Mouse (Mus musculus) common myeloid progenitor, adult 5-6 weeks (primary cell): ENCODE measurements at regions not wholly inside any gene's neighbourhood (a gene's known extent, or its start where the extent isn't known, plus 50 kb on each side); places are given as distances from the start of the nearest gene placed in this dataset.
"Not testable (repeated sequence)": the region's sequence is repeated elsewhere in the genome, so short reads cannot be mapped to it uniquely, and the experiment has no call there.

Experiments
- ATAC-seq: replicated peaks from 2 replicates; pipeline ENCODE4 v1.8.0; 2016; ENCODE audit warnings: low read depth, mild to moderate bottlenecking, moderate TSS enrichment, inconsistent platforms; ENCODE audit not compliant: poor library complexity, severe bottlenecking

DNA sequence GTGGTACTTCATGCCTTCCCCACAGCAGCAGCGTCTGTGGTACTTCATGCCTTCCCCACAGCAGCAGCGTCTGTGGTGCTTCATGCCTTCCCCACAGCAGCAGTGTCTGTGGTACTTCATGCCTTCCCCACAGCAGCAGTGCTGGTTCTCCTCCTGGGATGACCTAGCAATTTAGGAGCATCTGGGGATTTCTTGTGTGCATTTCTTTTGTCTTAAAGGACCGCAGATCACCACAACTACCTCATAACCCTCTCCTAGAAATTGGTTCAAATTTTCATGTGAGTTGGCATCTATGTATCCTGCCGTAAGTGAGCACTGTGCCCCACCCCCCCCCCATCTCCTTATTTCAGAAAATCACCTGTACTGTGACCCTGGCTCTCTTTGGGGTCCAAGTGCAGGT lies 297.0 kb downstream of the Eipr1 start:
- ATAC-seq = not testable (repeated sequence)

DNA sequence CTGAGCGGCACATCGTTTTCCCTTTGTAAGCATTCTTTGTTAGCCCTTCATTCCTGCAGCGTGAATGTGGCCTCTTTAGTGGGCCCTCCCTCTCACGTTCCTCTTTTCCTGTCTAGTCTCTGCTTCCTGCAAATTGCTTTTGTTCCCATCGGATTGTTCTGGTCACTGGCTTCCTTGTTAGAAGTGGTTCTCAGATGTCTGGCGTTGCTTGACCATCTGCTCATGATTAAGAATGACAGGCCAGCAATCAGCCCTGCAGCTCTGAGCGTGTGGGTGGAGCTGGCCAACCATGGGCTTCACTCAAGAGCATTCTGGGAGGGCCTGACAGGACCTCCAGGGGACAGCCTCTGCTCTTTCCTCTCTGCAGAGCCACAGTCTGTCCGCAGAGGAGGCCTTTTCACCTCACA lies 297.5 kb downstream of the Eipr1 start:
- ATAC-seq = no peak

DNA sequence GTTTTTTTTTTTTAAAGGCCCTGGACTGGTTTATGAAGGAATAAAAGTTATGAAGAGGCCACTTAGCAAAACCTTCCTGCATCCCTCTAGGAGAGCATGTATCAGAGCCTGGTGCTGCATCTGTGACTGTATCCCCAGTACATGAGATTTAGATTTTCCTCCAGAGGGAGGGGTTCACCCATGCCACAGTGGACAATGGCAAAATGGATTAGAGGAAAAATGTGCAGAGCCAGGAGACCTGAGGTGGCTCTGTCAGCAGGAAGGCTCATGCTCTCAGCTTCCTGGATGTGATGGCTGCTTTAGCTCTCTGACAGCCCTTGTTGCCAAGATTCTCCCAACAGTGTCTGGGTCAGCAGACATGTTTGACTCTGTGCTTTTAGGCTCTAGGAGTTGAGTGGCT lies 298.2 kb downstream of the Eipr1 start:
- ATAC-seq = no peak

DNA sequence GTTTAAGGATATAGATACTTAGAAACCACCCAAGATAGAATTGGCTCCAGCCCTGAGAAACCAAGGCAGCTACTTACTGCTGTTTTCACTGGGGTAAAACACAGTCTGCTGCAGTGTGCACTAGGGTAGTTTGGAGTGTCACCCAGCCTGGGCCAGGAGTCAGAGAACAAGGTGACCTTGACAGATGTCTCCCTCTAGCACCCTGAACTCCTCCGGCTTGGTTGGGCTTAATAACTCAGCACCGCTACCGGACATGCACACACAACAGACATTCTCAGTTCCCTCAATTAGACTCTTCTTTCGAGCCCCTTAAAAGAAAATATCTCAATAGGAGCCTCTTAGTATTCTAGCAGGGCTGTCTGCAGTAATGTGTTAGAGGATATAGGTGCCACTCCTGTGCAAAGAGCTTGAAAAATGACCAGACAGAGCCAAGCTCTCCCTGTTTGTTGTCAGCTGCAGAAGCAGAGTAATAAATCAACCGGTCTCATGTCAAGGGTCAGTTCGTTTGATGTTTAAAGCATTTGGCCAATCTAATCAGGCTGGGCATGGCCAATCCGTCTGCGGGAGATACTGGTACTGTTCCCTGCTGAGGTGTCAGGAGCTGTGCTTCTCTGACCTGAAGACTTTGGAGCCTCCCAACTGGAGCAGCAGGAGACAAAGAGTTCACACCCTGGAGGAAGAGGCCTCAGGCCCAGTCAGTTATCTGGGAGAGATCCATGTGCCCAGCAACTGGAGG lies 299.1 kb downstream of the Eipr1 start:
- no peak for ATAC-seq

DNA sequence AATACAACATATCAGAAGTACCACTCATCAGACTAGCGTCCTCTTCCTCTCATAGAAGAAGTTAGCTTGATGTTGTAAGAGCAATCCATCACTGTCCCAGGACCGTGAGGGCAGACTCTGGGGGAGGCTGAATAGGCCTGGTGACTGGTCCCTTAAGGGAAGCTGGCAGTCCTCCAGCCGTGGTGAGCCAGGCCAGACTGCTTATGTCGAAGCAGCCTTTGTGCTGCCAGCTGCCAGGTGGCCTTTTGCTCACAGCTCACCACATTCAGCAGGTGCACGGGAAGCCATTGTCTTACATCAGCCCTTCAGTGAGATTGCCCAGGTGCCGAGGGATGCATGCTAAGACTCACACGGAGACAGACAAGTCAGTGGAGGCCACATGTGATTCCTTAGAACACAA lies 302.8 kb downstream of the Eipr1 start:
- ATAC-seq = no peak

DNA sequence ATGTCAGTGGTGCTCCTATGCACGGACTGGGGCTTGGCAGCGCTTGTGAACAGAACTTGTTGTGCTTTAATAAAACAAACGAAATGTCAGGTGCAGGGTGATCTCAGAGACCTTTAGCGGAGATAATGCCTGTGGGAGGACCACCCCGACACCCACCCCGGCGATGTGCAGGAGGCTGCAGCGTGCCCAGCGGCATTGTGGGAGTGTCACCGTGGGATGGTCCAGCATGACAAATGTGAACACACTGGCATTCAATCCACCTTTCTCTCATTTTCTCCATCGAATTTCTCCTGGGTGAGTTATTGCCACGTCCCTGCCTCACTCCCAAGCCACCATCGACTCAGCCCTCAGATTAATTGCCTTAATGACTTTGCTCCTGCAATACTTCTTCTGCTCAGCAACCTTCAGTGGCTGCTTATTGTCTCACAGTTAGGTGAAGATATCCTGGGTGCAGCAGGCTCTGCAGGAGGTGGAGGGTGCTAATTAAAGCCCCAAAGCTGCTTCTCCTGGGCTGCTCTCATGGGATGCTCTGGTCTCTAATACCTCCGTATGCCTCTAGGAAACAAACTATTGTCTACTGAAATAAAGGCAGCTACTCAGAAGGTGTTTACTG lies 310.5 kb downstream of the Eipr1 start:
- ATAC-seq = no peak

DNA sequence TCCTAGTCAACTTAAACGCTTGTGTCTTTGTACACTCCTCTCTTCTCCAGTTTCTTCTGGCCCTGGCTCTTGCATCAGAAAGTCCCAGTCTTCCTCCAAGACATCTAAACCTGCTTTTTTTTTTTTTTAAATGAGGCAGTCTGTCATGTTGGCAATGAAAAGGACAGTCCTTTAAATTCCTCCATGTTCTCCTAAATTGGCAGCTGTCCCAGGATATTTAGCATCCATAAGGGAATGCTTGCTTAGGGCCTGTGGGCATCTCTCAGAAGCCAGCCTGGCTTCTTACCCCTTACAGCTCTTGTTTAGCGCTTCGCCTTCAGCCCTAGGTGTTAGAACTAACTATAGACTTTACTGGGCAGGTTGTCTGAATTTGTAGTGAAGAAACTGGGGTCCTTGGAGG lies 311.2 kb downstream of the Eipr1 start:
- no peak for ATAC-seq

DNA sequence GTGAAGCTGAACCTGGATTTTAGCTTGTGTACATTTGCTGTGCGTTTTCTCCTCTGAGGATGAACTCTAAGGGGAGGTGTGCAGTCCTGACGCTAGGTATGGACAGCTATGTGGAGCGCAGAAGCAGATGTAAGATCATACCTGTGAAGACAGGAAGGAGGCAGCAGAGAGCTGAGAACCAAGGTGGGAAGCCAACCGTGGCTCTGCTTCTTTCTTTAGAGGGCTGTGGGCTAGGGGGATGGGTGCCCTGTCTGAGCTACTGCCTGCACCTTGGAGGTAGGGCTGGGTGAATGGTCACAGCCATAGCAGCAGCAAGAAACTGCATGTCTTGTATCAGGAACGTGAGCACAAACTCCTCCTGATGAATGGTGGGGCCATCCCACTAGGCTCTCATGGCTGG lies 316.6 kb downstream of the Eipr1 start:
- no peak for ATAC-seq

DNA sequence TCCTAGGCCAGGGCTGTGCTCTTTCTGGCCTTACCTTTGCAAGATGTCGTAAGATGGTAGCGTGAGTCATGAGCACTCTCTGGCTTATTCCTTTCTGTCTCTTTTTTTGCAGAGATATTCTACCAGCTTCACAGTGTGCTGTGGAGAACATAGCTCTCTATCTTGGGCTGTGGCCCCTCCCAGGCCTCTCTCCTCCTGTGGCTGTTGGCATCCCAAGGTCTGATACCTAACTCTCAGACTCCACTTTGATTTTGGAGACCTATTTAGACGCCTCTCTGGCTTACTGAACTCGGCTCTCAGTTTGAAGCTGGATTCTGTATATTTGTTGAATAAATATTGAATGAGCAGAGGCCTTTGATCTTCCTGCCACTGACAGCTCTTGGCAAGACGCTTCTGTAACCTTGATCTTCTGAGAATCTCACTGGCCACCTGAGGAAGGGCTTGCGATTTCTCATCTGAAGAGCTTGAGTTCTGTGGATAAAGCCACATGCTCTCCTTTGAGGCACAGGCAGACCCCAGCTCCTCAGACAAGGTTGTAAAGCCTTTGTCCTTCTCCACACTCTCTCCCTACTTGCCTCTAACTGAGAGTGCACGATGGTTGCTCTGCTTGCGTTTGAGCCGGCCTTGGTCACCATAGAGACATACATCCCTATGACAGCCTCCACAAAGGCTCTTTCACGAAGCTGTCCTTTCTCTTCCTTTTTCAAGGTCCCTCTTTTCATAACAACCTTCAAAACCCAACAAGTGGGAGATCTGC lies 323.7 kb downstream of the Eipr1 start:
- no peak for ATAC-seq

DNA sequence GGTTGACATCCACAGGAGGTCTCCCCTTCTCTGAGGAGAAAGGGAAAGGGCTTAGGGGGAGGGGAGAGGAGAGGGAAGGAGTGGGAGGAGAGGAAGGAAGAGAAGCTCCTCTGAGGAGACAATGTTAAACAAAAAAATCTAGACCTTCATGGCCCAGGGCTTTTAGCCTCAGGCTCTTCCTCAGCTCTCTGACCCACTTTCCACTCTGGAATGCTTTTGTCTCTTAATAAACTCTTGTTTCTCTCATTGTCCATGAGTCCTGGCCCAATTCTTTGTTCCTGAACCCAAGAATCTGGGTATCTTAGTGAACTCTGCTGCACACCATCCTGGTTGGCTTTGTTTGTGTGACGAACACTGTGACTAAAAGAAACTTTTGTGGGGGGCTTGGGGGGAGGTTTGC lies 325.0 kb downstream of the Eipr1 start:
- no peak for ATAC-seq

DNA sequence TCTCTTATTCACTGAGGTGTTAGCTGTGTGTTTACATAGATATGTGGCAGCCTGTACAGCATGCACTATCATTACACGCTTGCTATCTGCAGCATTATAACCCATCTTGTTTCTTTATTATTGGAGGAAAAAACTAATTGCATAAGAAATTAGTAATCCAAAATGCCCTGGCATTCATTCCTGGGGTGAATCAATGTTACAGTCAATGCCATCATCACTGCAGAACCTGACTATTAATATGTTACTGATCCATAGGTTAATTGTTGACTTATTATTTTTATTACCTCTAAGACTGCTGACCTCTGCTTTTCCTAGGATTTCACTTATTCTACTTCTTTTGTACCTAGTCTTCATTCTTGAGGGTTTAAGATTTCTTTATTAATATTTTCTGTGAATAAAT lies 327.4 kb downstream of the Eipr1 start:
- no peak for ATAC-seq

DNA sequence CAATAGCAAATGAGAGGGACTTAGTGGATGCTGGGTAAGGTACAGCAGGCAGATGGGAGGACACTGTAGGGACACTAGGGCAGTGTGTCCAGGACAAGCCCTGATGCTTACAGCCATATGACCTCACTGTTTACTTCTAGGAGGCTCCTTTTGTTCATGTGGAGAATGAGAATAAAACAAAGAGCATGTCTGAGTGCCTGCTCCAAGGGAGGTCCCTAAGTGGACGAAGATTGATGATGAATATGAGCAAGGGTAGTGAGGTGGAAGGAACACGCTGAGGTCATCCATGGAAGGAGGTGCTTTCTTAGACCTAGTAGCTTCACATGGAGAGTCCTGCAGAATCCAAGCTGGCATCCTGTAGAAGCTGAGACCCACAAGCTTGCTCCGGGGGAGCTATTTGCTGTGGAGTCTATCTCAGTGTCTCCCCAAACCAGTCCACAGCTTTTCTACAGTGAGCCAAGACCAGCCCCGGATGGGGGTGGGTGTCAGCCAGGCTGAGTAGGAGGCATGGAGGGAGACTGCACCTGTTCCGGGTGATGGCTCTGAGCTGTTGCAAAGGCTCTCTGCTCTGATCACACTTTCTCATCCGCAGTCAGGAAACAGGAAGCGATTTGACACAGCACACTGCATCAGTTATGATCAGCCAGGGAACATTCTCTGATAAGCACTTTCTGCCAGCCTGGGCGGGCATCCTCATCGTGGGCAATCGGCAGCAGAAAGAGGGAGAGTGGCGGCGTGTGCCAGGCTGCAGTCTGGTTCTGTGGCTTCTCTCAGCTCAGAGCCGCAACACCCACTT lies 332.0 kb downstream of the Eipr1 start:
- ATAC-seq = no peak

DNA sequence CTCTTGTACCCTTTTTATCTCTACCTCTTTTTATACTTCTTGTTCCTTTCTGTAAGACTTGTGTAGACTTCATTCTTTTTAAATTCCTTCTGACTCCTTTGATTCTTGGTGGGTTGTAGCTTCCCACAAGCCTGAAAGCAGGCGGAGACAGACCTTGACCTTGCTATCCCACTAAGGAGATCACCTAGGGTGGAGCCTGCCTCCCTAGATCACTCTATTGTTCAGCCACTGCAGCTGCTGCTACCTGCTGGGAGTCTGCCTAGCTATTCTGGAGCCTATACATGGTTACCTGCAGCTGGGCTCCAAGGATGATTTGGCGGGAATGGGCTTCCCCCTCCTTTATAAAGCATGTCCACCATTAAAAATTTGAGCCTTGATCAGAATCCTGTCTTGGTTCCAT lies 335.6 kb downstream of the Eipr1 start:
- not testable (repeated sequence) for ATAC-seq

DNA sequence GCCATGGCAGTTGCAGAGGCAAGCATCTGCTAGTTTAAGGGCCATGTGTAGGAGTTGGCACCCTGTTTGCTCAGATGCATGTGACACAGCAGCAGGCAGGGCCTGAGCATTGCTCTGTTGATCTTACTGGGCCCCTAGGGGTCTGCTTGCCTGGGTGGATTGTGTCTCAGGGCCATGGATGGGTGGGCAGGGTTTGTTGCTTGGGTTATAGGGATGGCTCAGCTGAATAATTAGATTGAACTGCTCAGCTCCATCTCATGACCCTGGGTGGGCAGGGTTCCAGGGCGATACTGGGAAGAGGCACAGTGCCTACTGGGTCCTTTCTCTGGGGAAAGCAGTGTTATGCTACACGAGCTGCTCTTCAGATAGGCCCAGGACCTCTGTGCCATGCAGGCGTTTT lies 338.0 kb downstream of the Eipr1 start:
- ATAC-seq = no peak

DNA sequence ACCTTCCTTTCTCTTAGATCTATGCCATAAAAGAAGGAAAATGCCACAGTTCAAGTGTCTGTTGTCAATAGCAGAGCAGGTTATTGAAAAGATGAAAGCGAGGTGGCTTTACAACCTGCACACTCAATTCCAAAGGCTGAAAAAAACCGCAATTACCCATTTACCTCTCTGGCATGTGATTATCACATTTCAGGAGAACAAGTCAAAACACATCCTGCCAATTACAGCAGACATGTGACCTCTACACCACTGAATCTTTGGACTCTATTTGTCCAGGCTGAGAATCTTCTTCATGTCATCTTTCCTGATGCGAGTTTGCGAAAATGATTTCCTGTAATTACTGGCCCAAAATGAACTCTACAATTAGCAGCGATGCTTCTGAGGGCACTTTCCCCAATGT lies 338.8 kb downstream of the Eipr1 start:
- ATAC-seq = no peak

DNA sequence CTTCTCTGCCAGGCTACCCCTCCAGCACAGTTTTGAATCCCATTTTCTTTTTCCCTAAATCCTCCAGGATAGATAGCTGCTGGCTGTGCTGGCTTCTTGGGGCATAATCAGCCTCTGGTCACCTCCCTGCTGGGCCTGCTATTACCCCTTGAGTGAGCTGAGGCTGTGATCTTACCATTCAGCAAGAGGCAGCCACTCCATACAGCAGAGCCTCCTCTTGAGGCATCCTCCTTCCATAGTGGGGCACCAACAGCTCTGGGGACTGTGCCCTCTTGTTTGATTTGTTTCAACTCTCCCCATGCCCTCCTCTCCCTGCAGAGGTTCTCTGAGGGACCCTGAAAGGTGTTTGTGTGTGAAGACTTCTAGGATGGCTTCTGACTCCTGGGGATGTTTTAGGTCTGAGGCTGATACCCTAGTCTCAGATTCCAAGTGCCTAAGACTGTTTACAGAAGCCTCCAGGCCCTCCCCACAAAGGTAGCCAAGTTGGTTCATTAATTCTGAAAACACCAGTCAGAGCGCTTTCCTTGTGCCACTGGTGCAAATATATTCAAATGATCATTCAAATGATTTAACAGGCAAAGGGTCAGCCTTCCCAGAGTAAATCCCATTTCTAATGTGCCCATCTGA lies 343.9 kb downstream of the Eipr1 start:
- no peak for ATAC-seq

DNA sequence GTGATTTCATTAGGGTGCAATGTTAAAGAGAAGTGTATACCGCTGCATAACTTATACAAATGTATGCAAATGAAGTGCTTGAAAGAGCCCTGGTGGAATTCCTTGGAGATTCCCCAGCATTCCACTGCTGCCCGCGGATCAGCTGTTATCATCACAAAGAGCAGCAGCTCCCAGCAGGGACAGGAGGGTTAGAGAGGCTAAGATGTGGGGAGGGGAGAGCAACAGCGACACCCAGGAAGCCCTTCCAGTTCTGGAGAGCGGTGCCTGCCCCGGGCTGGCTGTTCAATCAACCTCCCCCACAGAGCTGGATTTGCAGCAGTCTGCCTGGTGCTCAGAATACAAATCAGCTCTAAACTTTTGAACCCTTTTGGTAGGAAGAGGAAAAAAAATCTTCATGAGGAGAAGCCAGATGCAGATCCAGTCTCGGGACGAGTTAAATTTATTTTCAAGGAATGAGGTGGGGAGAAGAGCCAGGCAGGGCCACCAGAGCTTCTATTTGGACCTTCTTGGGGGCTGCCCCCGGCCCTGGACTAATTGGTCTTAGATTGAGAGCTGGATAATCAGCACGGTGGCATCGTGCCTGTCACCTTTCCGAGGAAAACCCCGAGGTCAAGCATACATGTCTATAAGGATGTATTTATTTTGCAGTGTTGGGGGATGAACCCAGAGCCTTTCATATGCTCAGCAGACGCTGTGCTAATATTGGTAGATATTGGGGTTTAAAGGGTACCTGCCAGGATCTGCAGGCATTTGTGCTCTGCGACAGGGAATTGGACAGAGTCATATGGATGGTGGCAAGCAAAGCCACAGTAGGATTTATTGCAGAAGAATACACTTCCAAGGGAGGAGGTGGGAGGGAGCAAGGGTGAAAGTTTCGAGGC lies 344.7 kb downstream of the Eipr1 start:
- no peak for ATAC-seq

DNA sequence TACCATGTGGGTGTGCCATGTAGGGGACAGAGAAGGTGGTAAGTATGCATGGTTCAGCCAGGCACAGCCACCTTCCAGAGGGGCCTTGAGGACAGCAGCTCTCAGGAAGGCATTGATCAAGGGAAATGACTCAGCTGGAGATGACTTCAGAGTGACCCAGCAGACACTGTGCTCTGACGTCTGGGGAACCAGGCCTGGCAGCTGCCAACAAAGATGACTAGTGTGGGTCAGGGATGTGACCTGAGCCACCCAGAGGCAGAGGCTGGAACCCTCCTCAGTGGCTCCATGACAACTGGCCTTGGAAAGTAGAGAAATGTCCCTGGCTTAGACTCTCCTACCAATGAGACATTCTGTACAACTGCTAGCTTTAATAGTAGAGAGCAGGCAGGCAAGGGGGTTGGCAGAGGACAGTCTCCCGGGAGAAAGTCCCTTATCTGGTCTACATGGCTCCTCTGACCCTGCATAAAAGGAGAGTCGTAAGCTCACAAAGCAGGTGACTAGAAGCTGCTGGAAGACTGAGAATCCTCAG lies 348.5 kb downstream of the Eipr1 start:
- ATAC-seq = no peak
